8 mouse cellular contexts compared by ENCODE assay signal in the genomic region with DNA sequence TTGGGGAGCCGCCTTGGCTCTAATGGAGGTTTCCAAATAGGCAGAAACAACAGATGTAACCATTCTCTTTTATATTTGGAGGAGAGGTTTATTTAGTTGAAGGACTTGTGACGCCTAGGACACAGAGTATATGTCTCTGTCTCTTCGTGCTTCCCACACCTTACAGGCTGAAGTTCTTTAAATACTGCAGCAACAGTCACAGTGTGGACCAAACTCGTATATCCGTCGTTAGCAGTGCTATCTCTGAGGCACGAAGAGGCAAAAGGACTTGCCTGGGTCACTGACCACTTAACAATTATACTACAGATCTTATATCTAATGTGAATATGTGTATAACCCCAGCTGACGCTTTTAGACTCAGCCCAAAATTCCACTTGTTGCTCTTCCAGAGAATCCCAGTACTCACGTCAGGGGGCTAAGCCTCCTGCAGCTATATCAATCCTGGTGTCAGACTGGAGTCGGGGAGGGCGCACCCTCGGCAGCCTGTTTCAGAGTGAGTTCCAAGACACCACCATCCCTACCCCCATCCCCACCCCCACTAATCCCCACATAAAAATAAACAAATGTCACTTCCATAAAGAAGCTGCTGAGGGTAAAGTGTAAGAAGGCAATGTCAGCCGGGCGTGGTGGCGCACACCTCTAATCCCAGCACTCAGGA. TPM values are rescaled to one million over a fixed set of nuclear protein-coding genes. Genes with fewer than 3 reads are reported as not detected.
DNase-seq lines count a peak whose midpoint lies in the region; TF ChIP-seq lines count a peak whose summit lies in the region.

No protein-coding gene starts in this region.

- peak overlapping the region; percentile 90 for H3K27ac ChIP-seq in limb, embryonic 10.5 days
- peak overlapping the region; percentile 40; the same call in 1 of the 2 replicates for H3K27ac ChIP-seq in olfactory bulb, adult 2 months (ENCODE audit: insufficient read depth, low read depth, low read length)

- H3K4me1 ChIP-seq in E14TG2a.4 (replicated peaks; ENCODE audit: low read depth, low read length): peaks cover 18% of the 10 kb centered on the region
- peaks cover 22% of the 10 kb centered on the region for H3K4me1 ChIP-seq in erythroblast, embryonic 14.5 days (ENCODE audit: control insufficient read depth)
- H3K4me1 ChIP-seq in limb, embryonic 10.5 days: peaks cover 12% of the 10 kb centered on the region
- H3K4me1 ChIP-seq in olfactory bulb, adult 2 months (ENCODE audit: control insufficient read depth, insufficient read depth, low read length): no peaks in the 10 kb centered on the region

- TF ChIP-seq POLR2A in olfactory bulb, adult 2 months (IDR thresholded peaks at IDR 0.05; ENCODE audit: insufficient read depth, low read depth, low read length): no peak

- DNase-seq in heart, adult 11 months: peak; percentile 89
- DNase-seq in heart, postnatal 14 days: no peak
- peak; percentile 40 for DNase-seq in limb, embryonic 10.5 days (ENCODE audit: low spot score)
- no peak for DNase-seq in adrenal gland, postnatal 25 days
- no peak for DNase-seq in retina, embryonic 14.5 days (ENCODE audit: low spot score)

- H3K9me3 ChIP-seq in E14TG2a.4 (ENCODE audit: low read length): peaks cover 5% of the 10 kb centered on the region; the same call in 1 of the 2 replicates
- H3K9me3 ChIP-seq in erythroblast, embryonic 14.5 days (ENCODE audit: control insufficient read depth, low read length): no peaks in the 10 kb centered on the region
- no peaks in the 10 kb centered on the region for H3K9me3 ChIP-seq in limb, embryonic 10.5 days (replicated peaks)

- H3K27me3 ChIP-seq in E14TG2a.4 (ENCODE audit: insufficient read depth, low read length): no peaks in the 10 kb centered on the region
- no peaks in the 10 kb centered on the region for H3K27me3 ChIP-seq in erythroblast, embryonic 14.5 days (ENCODE audit: control insufficient read depth)
- no peaks in the 10 kb centered on the region for H3K27me3 ChIP-seq in limb, embryonic 10.5 days (ENCODE audit: low read depth, poor library complexity, severe bottlenecking)

- no peak for TF ChIP-seq CTCF in E14TG2a.4 (conservative IDR thresholded peaks at IDR 0.05; ENCODE audit: low read length)
- TF ChIP-seq CTCF in olfactory bulb, adult 2 months (IDR thresholded peaks at IDR 0.05; ENCODE audit: insufficient read depth, low read depth, low read length): no peak

- H3K36me3 ChIP-seq in E14TG2a.4 (ENCODE audit: insufficient read depth, low read length): peaks cover 10% of the 10 kb centered on the region
- H3K36me3 ChIP-seq in erythroblast, embryonic 14.5 days (ENCODE audit: control insufficient read depth): no peaks in the 10 kb centered on the region
- H3K36me3 ChIP-seq in limb, embryonic 10.5 days: peaks cover 13% of the 10 kb centered on the region

- WGBS in limb, embryonic 10.5 days: 30% methylated on average over 15 of the region's 15 CpGs
- 32% methylated on average over 15 of the region's 15 CpGs for WGBS in olfactory bulb, adult 2 months

- intact Hi-C loops in heart, postnatal 14 days (cut with DNase I): loop anchor here (10.0 kb wide), 1 partner anchor 236 kb away; no protein-coding TSS in a partner anchor

- peak overlapping the region; percentile 94 for H3K4me3 ChIP-seq in E14TG2a.4 (replicated peaks; ENCODE audit: low read length)
- H3K4me3 ChIP-seq in erythroblast, embryonic 14.5 days (replicated peaks): peak overlapping the region; percentile 90
- H3K4me3 ChIP-seq in limb, embryonic 10.5 days: peak overlapping the region; percentile 68
- peak overlapping the region; percentile 75 for H3K4me3 ChIP-seq in olfactory bulb, adult 2 months (ENCODE audit: insufficient read depth, low read depth, low read length)

RNA-seq across cellular contexts. Expression of gene Ccdc66, which starts 0.5 kb away (rescaled TPM):
- 1 to 10 TPM; 8.1 to 8.5 TPM for total RNA-seq in heart, postnatal 14 days (2021)
- 0.05 and 0.06 TPM in 2 replicates for polyA plus RNA-seq in erythroblast, embryonic 14.5 days (2012)
- 14.1 and 17.2 TPM in 2 replicates for polyA plus RNA-seq in limb, embryonic 10.5 days (2016; fragmentation: Nextera tagmentation; extraction: Ambion mirVana)
- polyA plus RNA-seq in olfactory bulb, adult 2 months (2012; ENCODE audit: insufficient read depth, insufficient read length, low replicate concordance, missing spikeins): not detected in 2 replicates
- 11.7 and 12.0 TPM in 2 replicates for total RNA-seq in adrenal gland, postnatal 25 days (2021)

Comparison
In these comparisons a context has a peak if more than half of its experiments do, and no peak if none do; other contexts are left out.
1. DNase-seq: peak in heart, adult 11 months (single experiment) and limb, embryonic 10.5 days (single experiment); none in heart, postnatal 14 days (0 of 2), adrenal gland, postnatal 25 days (single experiment) and retina, embryonic 14.5 days (single experiment).
2. RNA of gene Ccdc66, which starts 0.5 kb away (polyA plus RNA-seq): 14.1 to 17.2 TPM in limb, embryonic 10.5 days; 0.05 to 0.06 TPM in erythroblast, embryonic 14.5 days and not detected in olfactory bulb, adult 2 months; every median in the first group is over 10 times any median in the second.
3. Peak in every context shown above with its lines, with median percentiles within 50 percentile points of each other: H3K4me3 ChIP-seq.